Mouse (Mus musculus) lung, adult 2 months (tissue): Measurements from ENCODE around the gene Chd1.

ENCODE experiments used
- CTCF ChIP-seq: fragments of 200-500 bp; IDR thresholded peaks from 2 replicates; pipeline ENCODE4 v1.5.1; 2011; ENCODE audit warnings: mild to moderate bottlenecking, low read length, control low read depth; ENCODE audit not compliant: insufficient read depth
- POLR2A ChIP-seq: fragments of 200-500 bp; IDR thresholded peaks from 2 replicates; pipeline ENCODE4 v1.6.1; 2011; ENCODE audit warnings: low read depth, mild to moderate bottlenecking, control low read depth, low read length, borderline replicate concordance; ENCODE audit errors: extremely low read depth

- no peak for TF ChIP-seq CTCF
- TF ChIP-seq POLR2A, result no peak
Observed at GRCm38 (mm10) chr17:15808468-15809374, 104.0 kb downstream of the Chd1 start.
